Mouse (Mus musculus): ENCODE measurements at regions not wholly inside any gene's neighbourhood (a gene's known extent, or its start where the extent isn't known, plus 50 kb on each side); places are given as distances from the start of the nearest gene placed in this dataset.

GRCm38 (mm10) chr5:148760108-148760507 lies 169.0 kb downstream of the Katnal1 start:
- no peak for TF ChIP-seq CTCF (IDR thresholded peaks at IDR 0.05; ENCODE audit: low read depth)
- no peak for TF ChIP-seq EP300 (IDR thresholded peaks at IDR 0.05; ENCODE audit: low read depth)

All from liver, embryonic 14.5 days (tissue).